Mouse (Mus musculus): Measurements from ENCODE around the gene Aff1.

DNA sequence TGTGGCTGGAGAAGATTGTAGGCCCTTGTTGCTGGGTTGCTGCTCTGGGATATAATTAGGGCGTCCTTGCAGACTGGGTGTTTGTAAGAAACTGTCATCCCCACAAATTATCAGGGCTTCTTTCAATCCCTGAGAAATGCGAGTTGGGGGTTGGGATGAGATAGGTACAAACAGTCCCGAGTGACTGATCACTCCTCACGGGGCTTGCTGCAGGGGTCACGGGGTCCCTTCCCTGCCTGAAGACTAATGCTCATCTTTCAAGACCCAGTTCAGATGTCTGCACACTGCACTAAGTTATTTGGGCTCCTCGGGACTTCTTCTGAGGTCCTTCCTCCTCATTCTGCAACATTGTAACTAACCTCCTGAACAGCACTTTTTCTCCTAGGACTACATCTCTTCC is 79.2 kb downstream of the Aff1 start:
- TF ChIP-seq CTCF (IDR thresholded peaks at IDR 0.05; ENCODE audit: insufficient read depth, low read depth, low read length) (no peak), POLR2A (IDR thresholded peaks at IDR 0.05; ENCODE audit: insufficient read depth, low read depth, low read length) (no peak)

Data from olfactory bulb, adult 2 months (tissue).